Mouse (Mus musculus) embryo, embryonic 10.5 days (tissue): ENCODE data around the gene Sgsm1.
A peak's percentile ranks its signal among the peaks of the same experiment; 100 is the strongest.

Source experiments
- DNase-seq: peaks from one replicate; pipeline ENCODE4 v3.0.0-alpha.2; 2015; ENCODE audit warnings: low spot score

Gene Sgsm1

DNA sequence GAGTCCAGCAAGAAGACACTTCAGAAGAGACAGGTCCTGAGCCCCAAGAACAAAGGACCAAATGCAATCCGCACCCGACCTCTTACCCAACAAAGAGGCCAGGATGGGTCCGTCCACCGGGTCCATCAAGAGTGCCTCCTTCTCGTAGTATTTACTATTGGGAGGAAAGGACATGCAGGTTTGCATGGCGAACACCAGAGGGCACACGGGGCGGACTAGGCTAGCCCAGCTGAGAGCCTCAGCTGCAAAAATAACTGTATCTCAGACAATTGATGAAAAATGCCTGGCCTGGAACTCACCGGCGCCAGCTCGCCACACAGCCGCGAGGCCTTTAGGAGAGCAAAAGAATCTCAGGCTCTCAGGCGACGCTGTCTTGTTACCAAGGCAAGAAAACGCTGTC is 25.0 kb downstream of the Sgsm1 start:
- DNase-seq = no peak

DNA sequence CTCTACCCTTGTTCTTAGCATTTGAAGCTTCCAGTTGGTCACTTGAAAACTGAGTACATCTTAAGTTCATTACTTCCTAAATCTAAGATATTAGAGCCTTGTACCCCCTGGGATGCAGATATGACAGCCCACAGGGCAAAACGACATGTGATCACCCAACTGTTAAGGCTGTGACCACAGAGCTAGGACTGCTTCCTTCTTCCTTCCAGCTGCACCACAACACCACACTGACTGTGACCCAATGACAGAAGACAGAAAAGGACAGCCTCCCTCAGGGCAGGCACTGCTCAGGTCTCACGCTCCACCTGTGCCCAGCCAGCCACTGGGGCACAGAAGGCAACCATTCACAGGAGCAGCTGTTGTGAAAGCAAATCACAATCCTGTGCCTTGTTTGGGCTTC is 26.9 kb downstream of the Sgsm1 start:
- DNase-seq = no peak

DNA sequence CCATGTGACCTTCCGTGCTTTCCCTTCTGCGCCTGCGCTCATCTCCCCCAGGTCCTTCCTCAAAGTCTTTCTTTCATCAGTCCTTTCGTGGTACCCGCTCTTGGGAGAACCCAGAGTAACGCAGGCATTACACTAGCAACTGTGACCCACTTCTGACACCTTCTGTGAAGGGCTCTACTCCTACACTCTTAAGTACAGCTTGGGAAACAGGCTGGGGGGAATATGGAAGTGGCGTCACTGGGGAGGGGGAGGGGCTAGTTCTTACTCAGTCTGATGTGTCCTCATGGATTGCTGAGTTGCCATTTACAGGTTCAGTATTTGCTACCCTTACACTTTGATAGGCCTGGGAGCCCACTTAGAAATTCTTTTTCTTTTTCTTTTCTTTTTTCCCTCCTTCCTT is 29.0 kb downstream of the Sgsm1 start:
- DNase-seq = no peak

DNA sequence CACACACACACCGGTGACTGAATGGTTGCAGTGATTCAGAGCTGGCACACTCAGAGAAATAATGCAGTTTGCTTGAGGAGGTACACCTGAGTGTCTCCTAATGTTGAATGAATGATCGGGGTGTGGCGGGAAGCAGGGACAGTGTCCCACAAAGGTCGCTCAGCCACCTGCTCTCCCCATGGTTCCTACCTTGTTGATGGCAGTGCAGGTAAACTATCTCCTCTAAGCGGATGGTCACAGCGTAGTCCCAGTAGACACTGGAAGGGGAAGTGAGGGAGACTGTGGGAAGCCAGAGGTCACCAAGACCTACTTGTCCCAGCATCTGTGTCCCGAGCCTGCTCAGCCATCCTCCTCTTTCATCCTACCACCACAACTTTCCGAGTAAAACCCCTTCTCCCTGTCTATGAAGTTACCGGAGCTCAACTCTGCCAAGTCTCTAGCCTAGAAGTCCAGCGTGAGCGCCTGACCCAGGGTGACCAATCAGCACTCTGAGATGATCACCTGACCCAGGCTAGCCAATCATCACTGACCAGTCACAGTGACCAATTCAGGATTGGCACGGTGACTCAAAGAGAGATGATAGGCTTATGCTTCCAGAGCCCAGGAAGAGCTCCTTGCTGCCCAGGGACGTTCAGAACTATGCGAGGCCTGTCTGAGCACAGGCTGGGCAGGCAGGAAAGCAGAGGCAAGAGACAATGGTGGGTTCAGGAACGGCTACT is 30.3 kb downstream of the Sgsm1 start:
- peak; percentile 92 for DNase-seq

DNA sequence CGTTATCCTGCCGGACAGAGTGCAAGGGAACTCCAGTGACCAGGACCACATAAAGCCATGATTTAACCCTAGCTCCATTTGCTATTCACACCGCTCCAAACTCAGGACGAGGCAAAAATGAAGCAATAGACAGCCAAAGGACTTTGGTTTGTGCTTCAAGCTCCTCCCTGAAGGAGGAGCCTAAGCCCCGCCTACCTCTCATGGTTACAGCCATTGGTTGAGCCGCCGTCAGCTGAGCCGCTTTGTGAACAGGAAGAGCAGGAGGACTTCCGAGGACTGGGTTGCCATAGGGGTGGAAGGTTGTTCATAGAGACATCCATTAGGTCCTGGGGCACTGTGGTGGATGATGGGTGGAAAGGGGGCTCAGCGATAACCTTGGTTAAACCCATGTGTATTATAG is 34.7 kb downstream of the Sgsm1 start:
- no peak for DNase-seq

DNA sequence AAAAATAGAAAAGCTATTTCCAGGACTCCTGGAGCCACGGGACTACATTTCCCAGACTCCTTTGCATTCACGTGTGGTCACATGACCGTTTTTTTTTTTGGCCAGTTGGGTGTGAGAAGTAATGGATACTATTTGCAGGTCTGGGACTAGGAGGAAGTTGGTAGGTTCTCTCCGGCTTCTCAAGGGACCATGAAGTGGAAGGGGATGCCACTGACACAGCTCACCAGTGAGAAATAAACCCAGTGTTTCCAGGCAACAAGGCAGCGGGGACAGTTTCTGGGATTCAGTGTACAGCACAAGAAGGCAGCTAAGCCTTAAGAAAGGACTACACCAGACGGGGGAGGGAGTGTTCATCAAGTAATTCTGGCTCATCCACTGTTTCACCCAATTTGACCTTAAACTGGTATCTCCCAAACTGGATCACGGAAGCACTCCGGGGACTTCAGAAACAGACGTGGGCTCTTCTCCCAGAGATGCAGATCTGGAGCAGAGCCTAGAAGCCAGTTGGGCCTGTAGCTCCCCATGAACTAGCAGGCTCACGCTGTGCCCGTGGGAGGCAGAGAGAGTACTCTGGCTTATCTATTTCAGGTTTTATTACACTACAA is 39.3 kb downstream of the Sgsm1 start:
- DNase-seq = peak; percentile 56

DNA sequence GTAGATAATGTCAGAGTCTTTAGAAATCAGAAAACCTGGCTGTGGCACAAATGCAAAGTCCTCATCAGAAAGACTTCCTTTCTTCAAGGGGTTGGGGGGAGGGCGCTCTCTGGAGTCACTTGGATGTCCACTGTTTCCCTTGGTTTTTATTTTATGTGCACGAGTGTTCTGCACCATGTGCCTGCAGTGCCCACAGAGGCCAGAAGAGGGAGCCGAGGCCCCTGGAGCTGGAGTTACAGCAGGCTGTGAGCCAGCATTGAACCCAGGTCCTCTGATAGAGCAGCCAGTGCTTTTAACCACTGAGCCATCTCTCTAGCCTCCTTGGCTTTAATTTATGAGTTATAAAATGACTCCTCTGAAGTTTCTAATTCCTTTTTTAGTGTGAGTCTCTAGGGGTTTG is 40.5 kb downstream of the Sgsm1 start:
- no peak for DNase-seq

DNA sequence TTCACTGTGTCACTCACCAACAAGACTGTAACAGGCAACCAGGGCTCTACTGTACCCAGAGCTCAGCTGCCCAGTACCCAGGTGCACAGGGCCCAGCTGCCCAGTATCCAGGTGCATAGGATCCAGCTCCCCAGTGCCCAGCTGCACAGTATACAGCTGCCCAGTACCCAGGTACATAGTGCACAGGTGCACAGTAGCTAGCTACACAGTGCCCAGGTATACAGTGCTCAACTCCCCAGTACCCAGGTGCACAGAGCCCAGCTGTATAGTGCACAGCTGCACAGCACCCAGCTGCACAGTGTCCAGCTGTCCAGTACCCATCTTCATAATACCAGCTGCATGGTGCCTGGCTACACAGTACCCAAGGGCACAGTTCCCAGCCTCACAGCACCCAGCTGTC is 42.3 kb downstream of the Sgsm1 start:
- DNase-seq = no peak

DNA sequence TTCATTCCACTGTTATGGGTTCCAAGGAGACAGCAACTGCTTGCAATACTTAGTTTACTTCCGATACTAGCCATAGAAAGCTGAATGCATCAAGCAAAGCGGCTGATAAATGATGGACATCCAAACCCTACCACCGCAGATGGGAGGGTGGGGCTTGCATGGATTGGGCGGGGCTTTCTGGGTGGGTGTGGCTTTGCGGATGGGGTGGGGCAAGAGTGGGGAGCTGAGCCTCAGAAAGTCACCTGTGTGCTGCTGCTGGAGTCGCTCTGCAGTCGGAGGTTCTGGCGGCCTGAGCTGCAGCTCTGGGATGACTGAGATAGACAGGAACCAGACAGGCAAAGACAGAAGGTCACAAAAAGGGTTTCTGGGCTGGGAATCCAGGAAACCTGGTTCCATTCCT is 44.9 kb downstream of the Sgsm1 start:
- no peak for DNase-seq

DNA sequence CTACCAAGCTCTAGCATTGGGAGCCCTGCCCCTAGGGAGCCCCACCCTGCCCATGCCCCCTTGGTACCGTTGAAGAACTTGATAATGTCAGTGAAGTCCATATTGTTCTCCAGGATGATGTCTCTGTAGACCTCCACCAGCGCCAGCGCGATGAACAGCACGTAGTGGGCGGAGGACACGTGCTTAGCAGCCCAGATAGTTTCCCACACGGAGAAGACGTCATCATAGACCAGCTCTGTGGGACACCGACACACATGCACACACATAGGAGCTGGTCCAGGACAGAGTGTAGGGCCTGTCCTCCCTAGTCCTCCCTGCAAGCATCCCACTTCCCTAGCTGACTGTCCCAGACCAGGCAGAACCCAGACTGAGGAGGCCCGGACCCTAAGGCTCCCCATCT is 59.8 kb downstream of the Sgsm1 start:
- DNase-seq = no peak

DNA sequence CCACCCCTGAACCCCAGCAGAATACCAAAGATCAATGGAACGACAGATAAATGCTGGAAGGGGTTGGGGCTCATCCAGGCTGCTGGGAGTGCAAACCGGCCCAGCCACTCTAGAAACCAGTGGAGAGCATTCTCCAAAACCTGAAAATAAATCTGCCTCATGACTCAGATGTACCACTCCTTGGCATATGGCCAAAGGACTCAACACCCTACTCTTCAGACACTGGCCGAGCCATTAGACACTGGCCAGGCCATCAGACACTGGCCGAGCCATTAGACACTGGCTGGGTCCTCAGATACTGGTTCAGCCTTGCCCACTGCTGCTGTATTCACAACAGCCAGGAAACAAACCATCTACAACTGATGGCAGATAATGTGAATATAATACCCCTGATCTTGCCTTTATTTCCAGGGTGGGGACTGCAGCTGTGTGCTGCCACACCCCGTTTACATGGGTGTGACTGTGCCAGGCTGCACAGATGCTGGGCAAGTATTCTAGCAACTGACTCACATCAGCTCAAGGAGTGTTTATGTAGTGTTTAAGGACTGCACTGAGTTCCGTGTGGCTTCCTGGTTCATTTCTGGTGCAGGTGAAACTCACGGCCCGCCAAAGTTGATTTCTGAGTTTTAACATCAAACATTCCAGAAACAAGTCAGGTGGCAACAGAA is 61.2 kb downstream of the Sgsm1 start:
- no peak for DNase-seq

DNA sequence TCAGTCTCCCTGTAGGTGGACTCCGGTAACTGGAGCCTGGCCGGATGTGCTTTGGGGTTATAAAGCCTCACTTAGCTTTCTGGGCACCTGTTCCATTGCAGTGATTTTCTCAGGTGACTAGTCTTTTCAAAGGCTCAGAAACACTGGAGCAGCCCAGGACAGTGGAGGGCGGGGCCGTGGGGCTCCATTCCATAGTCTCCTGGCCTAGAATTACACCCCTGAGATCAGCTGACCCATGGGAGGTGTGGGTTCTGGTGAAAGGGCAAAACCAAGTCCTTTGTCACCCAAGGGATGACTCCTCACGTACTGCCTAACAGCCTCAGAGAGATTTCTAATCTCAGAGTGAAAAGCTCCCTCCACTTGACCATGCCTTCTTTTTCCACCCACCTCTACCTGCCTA is 80.4 kb downstream of the Sgsm1 start:
- DNase-seq = no peak

DNA sequence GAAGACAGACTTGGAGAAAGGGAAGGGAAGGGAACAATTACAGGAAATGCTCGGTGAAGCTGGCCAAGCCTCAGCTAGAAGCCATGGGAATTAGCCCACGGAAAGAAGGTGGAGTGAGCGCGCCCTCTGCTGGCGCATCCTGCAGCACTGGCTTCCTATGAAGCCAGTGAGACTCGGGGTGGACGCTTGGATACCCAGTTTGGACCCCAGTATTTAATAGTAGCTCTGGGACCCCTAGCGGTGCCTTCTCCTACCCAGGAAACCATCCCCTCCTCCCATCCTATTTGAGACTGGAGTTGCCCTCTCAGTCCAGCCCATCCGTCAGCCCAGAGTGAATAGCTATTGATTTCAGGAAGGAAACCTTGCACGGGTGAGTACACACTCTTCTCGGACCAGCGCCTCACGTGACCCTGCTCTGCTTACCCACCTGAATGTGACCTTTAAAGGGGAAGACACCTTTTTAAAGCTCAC is 83.9 kb downstream of the Sgsm1 start, which contains the start of gene Tmem211:
TSS of gene Tmem211 (plus strand) at position 278 of the 471 bp plus-strand sequence.
- DNase-seq = peak; percentile 94

DNA sequence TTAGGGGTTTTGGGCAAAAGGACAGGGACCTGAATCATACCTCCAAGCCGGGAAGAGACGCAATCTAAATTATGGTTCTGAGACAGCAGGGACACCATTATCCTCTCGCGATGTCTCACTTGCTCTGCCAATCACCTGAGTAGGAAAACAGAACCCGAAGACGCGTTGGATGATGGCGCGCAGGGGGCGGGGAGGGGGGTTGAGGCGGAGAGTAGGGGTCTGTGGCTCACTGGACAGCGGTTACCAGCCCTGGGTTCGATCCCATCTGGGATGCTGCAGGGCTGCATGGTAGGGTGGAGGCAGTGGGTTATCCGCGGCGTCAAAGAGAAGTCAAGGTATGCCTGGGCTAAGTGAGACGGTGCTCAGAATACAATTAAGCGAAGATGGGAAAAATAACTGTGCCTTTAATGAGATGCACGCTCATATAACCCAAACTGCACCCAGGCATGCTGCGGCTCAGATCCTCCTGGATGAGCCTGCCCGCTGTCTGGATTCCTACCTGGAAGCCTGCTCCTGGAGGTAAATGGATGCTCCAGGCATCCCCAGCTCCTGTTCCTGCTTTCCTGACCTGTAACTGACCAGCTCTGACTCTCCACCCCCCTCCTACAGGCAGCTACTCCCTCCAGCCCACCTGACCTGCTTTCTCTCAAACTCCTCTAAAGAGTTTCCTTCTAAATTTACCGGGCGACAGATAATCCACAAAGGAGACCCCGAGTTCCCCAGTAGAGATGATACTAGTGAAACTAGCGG is 84.7 kb downstream of the Sgsm1 start:
- no peak for DNase-seq

DNA sequence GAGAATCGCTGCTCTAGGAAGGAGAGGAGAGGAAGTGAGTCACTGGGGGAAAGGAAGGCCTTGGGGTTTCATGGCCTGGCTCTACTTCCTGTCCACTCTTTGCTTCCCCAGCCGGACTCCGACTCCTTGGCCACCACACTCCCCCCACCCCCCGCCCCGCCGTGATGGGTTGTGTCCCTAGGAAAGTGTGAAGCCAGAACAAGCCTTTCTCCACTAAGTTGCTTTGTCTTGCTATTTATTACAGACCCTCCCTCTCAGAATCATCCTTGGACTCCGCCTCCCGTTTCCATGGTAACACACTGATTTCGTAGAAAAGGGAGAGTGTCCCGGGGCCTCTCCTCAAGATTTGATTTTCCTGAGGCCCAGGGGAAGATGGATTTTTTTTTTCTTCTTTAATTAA is 85.3 kb downstream of the Sgsm1 start:
- peak; percentile 83 for DNase-seq

DNA sequence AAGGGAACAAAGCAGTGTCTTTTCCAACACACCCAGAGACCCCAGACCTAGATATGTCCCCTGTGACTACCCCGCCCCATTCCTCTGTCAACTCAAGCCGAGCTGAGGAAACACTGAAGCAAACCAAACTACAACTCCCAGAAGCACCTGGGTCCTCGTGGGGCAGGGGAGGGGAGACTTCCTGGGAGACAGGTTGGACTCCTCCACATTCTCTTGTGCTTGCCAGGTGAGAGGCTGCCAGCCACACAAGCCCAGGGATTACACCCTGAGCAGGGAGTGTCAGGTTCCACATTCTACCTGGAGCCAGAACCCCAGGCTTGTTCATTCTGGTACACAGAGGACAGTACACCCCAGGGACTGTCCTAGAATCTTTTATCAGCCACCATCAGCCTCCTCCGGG is 86.7 kb downstream of the Sgsm1 start:
- DNase-seq = no peak

DNA sequence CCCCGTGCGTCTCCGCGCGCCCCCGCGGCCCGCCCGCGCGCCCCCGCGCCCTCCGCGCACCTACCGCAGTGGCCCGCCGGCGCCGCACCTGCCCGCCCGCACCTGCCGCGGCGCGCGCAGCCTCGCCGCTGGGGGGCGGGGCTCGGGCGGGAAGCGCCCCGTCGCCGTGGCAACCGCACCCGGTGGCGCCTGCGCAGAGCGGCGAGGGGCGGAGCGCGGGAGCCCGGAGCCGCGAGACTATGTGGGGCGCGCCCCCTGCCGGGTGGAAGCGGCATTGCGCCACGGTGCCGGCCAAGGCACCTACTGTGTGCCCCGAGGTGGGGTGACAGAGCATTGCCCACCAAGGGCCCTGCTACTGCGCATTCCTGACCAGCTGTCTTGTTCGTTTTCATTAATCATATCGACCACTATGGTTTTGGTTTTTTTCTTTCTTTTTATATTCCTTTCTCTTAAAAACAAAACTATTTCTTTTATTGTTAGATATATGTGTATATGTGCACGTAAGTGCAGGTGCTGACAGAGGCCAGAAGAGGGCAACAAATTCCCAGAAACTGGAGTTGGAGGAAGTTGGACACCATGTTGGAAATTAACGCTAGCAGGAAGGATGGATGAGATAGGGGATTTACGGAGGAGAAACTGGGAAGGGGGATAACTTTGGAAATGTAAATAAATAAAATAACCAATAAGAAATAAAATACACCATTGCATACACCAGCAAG is 89.3 kb downstream of the Sgsm1 start, which contains the start of gene 2900026A02Rik:
TSS of gene 2900026A02Rik (minus strand) at position 90 of the 719 bp plus-strand sequence.
- peak; percentile 81 for DNase-seq

DNA sequence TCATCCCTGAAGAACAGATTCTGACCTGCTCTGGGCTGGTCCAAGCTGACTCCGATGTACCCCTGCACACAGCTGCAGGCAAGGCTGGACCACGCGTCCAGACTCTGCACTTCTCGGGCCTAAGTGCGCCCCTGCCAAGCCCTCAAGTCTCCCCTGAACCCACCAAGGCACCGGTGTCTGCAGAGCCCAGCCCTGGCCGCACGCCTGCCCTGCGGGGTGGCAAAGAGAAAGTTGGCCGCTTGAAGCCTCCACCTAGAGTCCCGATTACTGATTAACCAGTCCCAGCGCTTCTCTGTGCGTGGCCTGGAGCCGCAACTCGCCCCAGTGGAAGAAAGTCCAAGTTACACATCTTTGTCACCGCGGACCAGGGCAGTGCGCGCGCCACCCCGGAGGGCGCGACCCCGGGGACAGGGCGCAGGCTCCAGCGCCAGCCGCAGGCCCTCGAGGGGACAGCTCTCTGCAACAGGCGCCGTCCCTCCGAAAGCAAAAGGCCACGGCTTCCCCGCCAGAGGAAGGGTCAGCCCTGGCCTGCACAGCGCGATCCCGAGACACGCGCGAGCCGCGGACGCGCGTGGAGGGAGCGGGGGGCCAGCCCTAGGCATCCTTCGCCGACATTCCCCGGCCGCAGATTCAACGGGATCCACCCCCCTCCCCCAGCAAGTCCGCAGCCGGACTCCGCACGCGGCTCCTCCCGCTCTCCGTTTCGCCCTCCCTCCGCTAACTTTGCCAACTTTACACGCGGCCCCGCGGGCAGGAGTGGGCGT is 90.0 kb downstream of the Sgsm1 start:
- DNase-seq = peak; percentile 43

DNA sequence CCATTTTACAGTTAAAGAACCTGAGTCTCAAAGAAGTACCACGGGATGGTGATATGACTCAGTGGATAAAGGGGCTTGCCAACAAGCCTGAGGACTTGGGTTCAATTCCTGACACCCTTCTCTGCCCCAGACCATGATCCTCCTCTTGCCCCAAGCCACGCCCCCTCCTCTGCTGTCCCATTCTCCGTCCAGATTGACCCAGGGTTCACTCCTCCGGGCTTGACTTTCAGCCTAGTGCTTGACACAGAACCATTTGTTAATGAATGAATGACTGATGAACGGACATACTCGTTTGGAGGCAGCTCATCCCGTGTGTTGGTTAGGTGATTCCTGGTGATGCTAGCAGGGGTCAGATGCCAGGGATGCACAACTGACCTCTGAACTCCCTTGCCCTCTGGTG is 90.7 kb downstream of the Sgsm1 start:
- no peak for DNase-seq

DNA sequence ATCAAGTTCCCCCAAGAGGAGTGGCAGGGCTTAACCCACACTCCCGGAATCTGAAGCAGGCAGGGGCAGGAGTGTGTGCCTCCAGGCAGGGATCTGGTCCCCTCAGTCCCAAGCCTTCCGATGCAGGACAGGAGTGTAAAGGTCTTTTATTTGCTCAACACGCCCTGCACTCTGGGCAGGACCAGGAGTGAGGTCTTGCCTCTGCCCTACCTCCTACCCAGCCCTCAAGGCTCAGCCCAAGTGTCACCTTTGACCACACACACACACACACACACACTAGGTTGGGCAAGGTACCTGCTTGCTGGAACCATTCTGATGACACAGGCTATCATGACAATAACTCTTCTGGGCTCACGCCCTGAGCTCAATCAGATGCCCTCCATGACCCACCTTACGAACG is 91.1 kb downstream of the Sgsm1 start:
- DNase-seq = no peak

DNA sequence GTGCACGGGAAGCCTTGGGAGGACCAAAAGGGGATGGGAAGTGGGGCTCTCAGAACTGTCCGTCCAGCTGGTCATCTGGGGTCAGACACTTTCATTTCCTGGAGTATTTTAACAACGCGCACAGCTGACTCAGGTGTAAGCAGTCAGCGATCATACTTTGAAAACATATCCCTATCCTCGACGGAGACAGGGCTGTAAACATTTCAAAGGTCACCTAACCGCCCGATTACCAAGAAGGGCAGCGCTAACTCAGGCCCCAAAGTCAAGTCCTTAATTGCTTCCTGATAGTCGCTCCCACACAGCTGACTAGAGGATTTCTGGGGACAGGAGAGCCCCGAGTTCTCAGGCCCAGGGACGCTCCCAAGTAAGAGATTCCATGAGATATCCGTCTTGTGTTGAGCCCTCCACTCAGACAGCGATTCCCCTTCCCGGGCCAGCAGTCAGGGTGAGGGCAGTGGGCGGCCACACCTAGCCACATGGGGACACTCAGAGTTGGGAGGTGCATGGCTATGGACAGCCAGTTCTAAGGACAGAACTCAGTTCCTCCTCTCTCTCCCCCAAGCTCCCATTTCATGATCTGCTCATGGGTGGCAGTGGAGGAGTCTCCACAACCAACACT is 91.9 kb downstream of the Sgsm1 start:
- no peak for DNase-seq
